Mouse (Mus musculus): ENCODE results near the gene Cnot3. TPM values are rescaled to one million over a fixed set of nuclear protein-coding genes. Genes with fewer than 3 reads are reported as not detected.
"Not testable (repeated sequence)": the region's sequence is repeated elsewhere in the genome, so short reads cannot be mapped to it uniquely, and the experiment has no call there.

Gene Cnot3
- 57.4 and 63.9 TPM in 2 replicates for polyA plus RNA-seq (2014; fragmentation: Nextera tagmentation; extraction: Ambion mirVana)

DNA sequence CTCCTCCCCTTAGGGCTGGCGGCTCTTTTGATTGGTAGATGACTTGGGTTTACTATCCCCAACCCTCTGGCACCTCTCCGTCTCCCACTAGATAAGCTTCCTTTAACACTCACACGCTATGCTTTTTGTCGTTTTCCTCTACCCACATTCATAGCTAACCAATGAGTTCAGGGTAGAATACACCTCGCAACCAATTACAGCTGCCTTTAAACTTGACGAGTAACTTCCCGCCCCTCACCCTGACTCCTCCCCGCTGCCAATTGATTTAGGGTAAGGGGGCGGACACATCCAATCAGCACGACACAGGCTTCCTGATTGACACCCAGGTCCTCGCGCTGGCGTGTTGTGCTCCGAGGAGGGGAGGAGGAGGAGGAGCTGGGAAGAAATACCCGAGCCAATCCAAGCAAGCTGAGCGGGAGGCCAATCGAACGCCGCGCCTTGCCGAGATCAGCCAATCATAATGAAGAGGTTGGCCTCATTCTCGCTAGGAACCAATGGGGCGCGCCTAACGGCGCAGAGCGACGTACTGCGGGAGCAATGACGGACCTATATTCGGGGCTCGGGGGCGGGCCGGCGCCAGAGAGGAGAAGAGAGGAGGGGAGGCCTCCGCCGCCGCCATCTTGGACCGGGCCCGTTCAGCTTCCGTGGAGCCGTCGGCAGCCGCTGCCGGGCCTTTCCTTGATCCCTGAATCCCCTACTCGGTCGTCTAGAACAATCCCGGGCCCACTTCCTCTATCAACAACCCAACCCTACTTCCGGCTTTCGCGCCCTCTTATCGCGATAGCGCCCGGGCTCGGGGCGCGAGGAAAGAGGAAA lies at the start of gene Cnot3:
Gene Cnot3, plus strand, starts transcription at position 597 of the 816 bp plus-strand sequence.
- DNase-seq (ENCODE audit: low spot score): peak; percentile 98
- Histone ChIP-seq H3K9me3 (replicated peaks; ENCODE audit: control insufficient read depth, low read length) (no peaks in the 10 kb centered on the region), H3K36me3 (replicated peaks; ENCODE audit: control insufficient read depth, insufficient read depth, low read depth, low read length) (no peaks in the 10 kb centered on the region; the same call in none of the 2 replicates), H3K27ac (replicated peaks; ENCODE audit: low read depth, low read length) (peak within 1 kb of the TSS; percentile 98), H3K4me3 (ENCODE audit: low read depth, low read length) (peak within 1 kb of the TSS; percentile 98), H3K4me2 (ENCODE audit: low read depth, low read length) (peak within 1 kb of the TSS; percentile 86), H3K27me3 (ENCODE audit: control insufficient read depth, insufficient read depth, low read length) (no peaks in the 10 kb centered on the region), H3K9ac (replicated peaks; ENCODE audit: low read length) (peak within 1 kb of the TSS; percentile 99), H3K4me1 (ENCODE audit: control insufficient read depth, insufficient read depth, low read length) (peaks cover 6% of the 10 kb centered on the region; the same call in 1 of the 2 replicates)
- ATAC-seq (replicated peaks; ENCODE audit: insufficient number of reproducible peaks, low FRiP score, low TSS enrichment, low read depth): peak; percentile 99
- under 1% methylated on average over 54 of the region's 58 CpGs for WGBS

GRCm38 (mm10) chr7:3597755-3598154 lies 47.3 kb upstream of the Cnot3 start:
- not testable (repeated sequence) for H3K9ac ChIP-seq (replicated peaks; ENCODE audit: low read length); H3K4me1 ChIP-seq (ENCODE audit: control insufficient read depth, insufficient read depth, low read length); H3K4me2 ChIP-seq (ENCODE audit: low read depth, low read length); H3K27ac ChIP-seq (replicated peaks; ENCODE audit: low read depth, low read length); DNase-seq (ENCODE audit: low spot score); H3K9me3 ChIP-seq (replicated peaks; ENCODE audit: control insufficient read depth, low read length); H3K36me3 ChIP-seq (replicated peaks; ENCODE audit: control insufficient read depth, insufficient read depth, low read depth, low read length); ATAC-seq (replicated peaks; ENCODE audit: insufficient number of reproducible peaks, low FRiP score, low TSS enrichment, low read depth); H3K27me3 ChIP-seq (ENCODE audit: control insufficient read depth, insufficient read depth, low read length); H3K4me3 ChIP-seq (ENCODE audit: low read depth, low read length)
- WGBS: 77% methylated on average over 1 of the region's 1 CpGs

DNA sequence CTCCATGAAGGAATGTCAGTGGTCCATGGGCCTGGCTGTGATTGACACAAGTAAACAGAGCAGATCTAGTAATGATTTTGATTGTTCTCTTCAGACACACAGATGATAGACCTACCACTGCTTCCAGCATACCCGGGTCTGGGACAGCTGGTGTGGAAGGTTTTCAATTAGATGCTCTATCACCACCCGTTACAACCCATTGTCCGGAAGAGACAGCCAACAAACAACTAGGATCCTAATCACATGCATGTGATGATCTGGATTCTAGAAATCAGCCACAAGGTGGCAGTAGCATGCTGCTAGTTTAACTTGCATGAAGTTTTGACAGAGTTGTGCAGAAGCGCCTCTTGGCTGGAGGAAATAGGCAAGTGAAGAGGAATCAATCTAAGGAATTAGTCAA lies 43.9 kb upstream of the Cnot3 start:
- Histone ChIP-seq H3K36me3 (replicated peaks; ENCODE audit: control insufficient read depth, insufficient read depth, low read depth, low read length) (no peaks in the 10 kb centered on the region), H3K9ac (replicated peaks; ENCODE audit: low read length) (no peak overlapping the region), H3K27ac (replicated peaks; ENCODE audit: low read depth, low read length) (no peak overlapping the region), H3K4me1 (ENCODE audit: control insufficient read depth, insufficient read depth, low read length) (no peaks in the 10 kb centered on the region), H3K27me3 (ENCODE audit: control insufficient read depth, insufficient read depth, low read length) (no peaks in the 10 kb centered on the region), H3K4me3 (ENCODE audit: low read depth, low read length) (no peak overlapping the region), H3K9me3 (replicated peaks; ENCODE audit: control insufficient read depth, low read length) (no peaks in the 10 kb centered on the region), H3K4me2 (ENCODE audit: low read depth, low read length) (no peak overlapping the region)
- DNase-seq (ENCODE audit: low spot score): peak; percentile 84
- WGBS: 20% methylated on average over 4 of the region's 4 CpGs
- no peak; the same call in 1 of the 2 replicates for ATAC-seq (replicated peaks; ENCODE audit: insufficient number of reproducible peaks, low FRiP score, low TSS enrichment, low read depth)

GRCm38 (mm10) chr7:3606798-3607197 lies 38.3 kb upstream of the Cnot3 start:
- 28% methylated on average over 2 of the region's 2 CpGs for WGBS
- Histone ChIP-seq H3K4me1 (ENCODE audit: control insufficient read depth, insufficient read depth, low read length) (no peaks in the 10 kb centered on the region), H3K9me3 (replicated peaks; ENCODE audit: control insufficient read depth, low read length) (no peaks in the 10 kb centered on the region), H3K9ac (replicated peaks; ENCODE audit: low read length) (no peak overlapping the region), H3K4me2 (ENCODE audit: low read depth, low read length) (no peak overlapping the region), H3K36me3 (replicated peaks; ENCODE audit: control insufficient read depth, insufficient read depth, low read depth, low read length) (no peaks in the 10 kb centered on the region), H3K4me3 (ENCODE audit: low read depth, low read length) (no peak overlapping the region), H3K27me3 (ENCODE audit: control insufficient read depth, insufficient read depth, low read length) (no peaks in the 10 kb centered on the region), H3K27ac (replicated peaks; ENCODE audit: low read depth, low read length) (no peak overlapping the region)
- DNase-seq (ENCODE audit: low spot score) (peak; percentile 25), ATAC-seq (replicated peaks; ENCODE audit: insufficient number of reproducible peaks, low FRiP score, low TSS enrichment, low read depth) (no peak)

DNA sequence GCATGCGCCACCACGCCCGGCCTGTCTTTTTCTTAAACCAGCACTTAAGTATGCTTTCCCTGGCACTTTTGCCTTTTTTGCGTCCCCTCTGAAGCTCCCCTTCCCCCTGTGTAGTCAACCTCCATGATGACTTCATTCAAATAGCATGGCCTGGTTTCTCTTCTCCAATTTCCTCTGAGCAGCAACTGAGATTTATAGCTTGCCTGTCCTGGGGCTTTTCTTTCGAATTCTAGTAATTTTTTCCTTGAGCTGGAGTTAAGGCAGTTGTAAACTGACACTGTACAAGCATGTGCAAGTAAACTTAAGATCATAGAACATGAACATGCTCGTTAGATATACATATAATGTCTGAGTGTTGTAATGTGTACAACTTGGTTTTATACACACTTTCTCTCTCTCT lies 37.7 kb upstream of the Cnot3 start:
- H3K27ac ChIP-seq (replicated peaks; ENCODE audit: low read depth, low read length): no peak overlapping the region
- no peaks in the 10 kb centered on the region for H3K4me1 ChIP-seq (ENCODE audit: control insufficient read depth, insufficient read depth, low read length)
- WGBS: 84% methylated on average over 6 of the region's 6 CpGs
- no peak overlapping the region for H3K4me3 ChIP-seq (ENCODE audit: low read depth, low read length)
- H3K27me3 ChIP-seq (ENCODE audit: control insufficient read depth, insufficient read depth, low read length): no peaks in the 10 kb centered on the region
- H3K36me3 ChIP-seq (replicated peaks; ENCODE audit: control insufficient read depth, insufficient read depth, low read depth, low read length): no peaks in the 10 kb centered on the region
- H3K9ac ChIP-seq (replicated peaks; ENCODE audit: low read length): no peak overlapping the region
- no peak overlapping the region for H3K4me2 ChIP-seq (ENCODE audit: low read depth, low read length)
- H3K9me3 ChIP-seq (replicated peaks; ENCODE audit: control insufficient read depth, low read length): no peaks in the 10 kb centered on the region
- ATAC-seq (replicated peaks; ENCODE audit: insufficient number of reproducible peaks, low FRiP score, low TSS enrichment, low read depth) (no peak), DNase-seq (ENCODE audit: low spot score) (no peak)

DNA sequence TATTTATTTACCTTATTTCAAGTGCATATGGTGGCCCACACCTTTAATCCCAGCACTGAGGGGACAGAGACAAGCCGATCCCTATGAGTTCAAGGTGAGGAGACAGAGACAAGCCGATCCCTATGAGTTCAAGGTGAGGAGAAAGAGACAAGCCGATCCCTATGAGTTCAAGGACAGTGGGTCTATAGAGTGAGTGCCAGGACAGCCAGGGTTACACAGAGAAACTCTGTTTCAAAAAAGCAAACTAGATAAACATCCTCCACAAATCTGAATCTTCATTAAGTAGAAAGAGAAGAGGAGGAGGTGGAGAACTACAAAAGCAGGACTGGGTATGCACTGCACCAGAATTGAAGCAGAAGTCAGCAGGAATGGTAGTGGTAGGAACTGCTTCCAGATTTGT lies 36.4 kb upstream of the Cnot3 start:
- ATAC-seq (replicated peaks; ENCODE audit: insufficient number of reproducible peaks, low FRiP score, low TSS enrichment, low read depth) (no peak), DNase-seq (ENCODE audit: low spot score) (no peak)
- Histone ChIP-seq H3K9me3 (replicated peaks; ENCODE audit: control insufficient read depth, low read length) (no peaks in the 10 kb centered on the region), H3K27me3 (ENCODE audit: control insufficient read depth, insufficient read depth, low read length) (no peaks in the 10 kb centered on the region), H3K4me3 (ENCODE audit: low read depth, low read length) (no peak overlapping the region), H3K27ac (replicated peaks; ENCODE audit: low read depth, low read length) (no peak overlapping the region), H3K9ac (replicated peaks; ENCODE audit: low read length) (no peak overlapping the region), H3K4me2 (ENCODE audit: low read depth, low read length) (no peak overlapping the region), H3K4me1 (ENCODE audit: control insufficient read depth, insufficient read depth, low read length) (no peaks in the 10 kb centered on the region), H3K36me3 (replicated peaks; ENCODE audit: control insufficient read depth, insufficient read depth, low read depth, low read length) (no peaks in the 10 kb centered on the region)
- 92% methylated on average over 3 of the region's 3 CpGs for WGBS

DNA sequence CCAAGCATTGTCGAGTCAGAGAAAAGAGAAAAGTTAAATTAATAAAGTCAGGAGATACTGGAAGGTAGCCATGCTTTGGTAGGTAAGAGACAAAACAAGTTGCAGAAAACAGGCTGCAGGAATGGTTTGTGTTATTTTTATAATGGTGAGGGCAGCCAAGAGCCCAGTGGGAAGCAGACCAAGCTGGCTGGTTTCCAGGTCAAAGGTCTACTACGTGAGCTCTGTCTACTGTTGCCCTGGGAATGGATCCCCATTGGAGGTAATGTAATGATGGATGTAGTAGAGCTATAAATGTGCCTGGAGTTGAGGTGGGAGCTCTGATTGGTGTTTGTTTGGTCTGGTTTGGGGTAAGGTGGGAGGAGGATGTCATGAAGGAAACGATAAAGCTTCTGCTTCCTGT lies 36.0 kb upstream of the Cnot3 start:
- 73% methylated on average over 3 of the region's 3 CpGs for WGBS
- Histone ChIP-seq H3K9ac (replicated peaks; ENCODE audit: low read length) (no peak overlapping the region), H3K9me3 (replicated peaks; ENCODE audit: control insufficient read depth, low read length) (no peaks in the 10 kb centered on the region), H3K4me2 (ENCODE audit: low read depth, low read length) (no peak overlapping the region), H3K27ac (replicated peaks; ENCODE audit: low read depth, low read length) (no peak overlapping the region), H3K27me3 (ENCODE audit: control insufficient read depth, insufficient read depth, low read length) (no peaks in the 10 kb centered on the region), H3K36me3 (replicated peaks; ENCODE audit: control insufficient read depth, insufficient read depth, low read depth, low read length) (no peaks in the 10 kb centered on the region), H3K4me3 (ENCODE audit: low read depth, low read length) (no peak overlapping the region), H3K4me1 (ENCODE audit: control insufficient read depth, insufficient read depth, low read length) (no peaks in the 10 kb centered on the region)
- DNase-seq (ENCODE audit: low spot score) (no peak), ATAC-seq (replicated peaks; ENCODE audit: insufficient number of reproducible peaks, low FRiP score, low TSS enrichment, low read depth) (no peak)

GRCm38 (mm10) chr7:3610437-3610836 lies 34.6 kb upstream of the Cnot3 start:
- Histone ChIP-seq H3K9me3 (replicated peaks; ENCODE audit: control insufficient read depth, low read length) (no peaks in the 10 kb centered on the region), H3K4me3 (ENCODE audit: low read depth, low read length) (no peak overlapping the region), H3K36me3 (replicated peaks; ENCODE audit: control insufficient read depth, insufficient read depth, low read depth, low read length) (no peaks in the 10 kb centered on the region), H3K27ac (replicated peaks; ENCODE audit: low read depth, low read length) (no peak overlapping the region), H3K9ac (replicated peaks; ENCODE audit: low read length) (no peak overlapping the region), H3K4me2 (ENCODE audit: low read depth, low read length) (no peak overlapping the region), H3K4me1 (ENCODE audit: control insufficient read depth, insufficient read depth, low read length) (no peaks in the 10 kb centered on the region), H3K27me3 (ENCODE audit: control insufficient read depth, insufficient read depth, low read length) (no peaks in the 10 kb centered on the region)
- WGBS: 93% methylated on average over 3 of the region's 3 CpGs
- DNase-seq (ENCODE audit: low spot score) (no peak), ATAC-seq (replicated peaks; ENCODE audit: insufficient number of reproducible peaks, low FRiP score, low TSS enrichment, low read depth) (no peak)
